Mouse (Mus musculus): ENCODE data around the gene Arhgap5.

- TF ChIP-seq CTCF (IDR thresholded peaks at IDR 0.05; ENCODE audit: low read depth) (no peak), EP300 (IDR thresholded peaks at IDR 0.05; ENCODE audit: low read depth) (no peak)
Measured at GRCm38 (mm10) chr12:52488266-52488975, 15.4 kb upstream of the Arhgap5 start.

Data from heart, postnatal 0 days (tissue).